Mouse (Mus musculus): Measurements from ENCODE around the gene Rpusd3. TPM values are rescaled to one million over a fixed set of nuclear protein-coding genes. Genes with fewer than 3 reads are reported as not detected.
A peak's percentile ranks its signal among the peaks of the same experiment; 100 is the strongest.

Gene Rpusd3
- 20.7 and 24.6 TPM in 2 replicates for polyA plus RNA-seq (2014; fragmentation: Nextera tagmentation; extraction: Ambion mirVana)

DNA sequence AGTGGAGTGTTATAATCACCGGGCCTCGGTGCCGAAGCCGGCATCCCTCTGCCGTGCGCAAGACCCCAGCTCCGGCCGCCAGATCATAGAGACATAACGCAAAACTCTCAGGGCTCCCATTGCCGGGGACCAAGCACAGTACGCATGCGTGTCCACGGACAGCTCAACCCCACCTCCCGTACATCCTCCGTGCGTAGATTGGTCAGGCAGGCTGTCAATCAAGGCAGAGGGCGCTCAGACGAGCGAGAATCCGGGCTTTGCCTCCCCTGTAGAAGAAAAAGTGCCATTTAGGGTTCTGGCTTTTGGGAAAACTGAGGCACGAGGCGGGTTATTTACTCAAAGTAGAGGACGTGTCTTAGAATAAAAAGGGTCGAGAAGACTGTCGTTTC, at the start of gene Rpusd3:
Gene Rpusd3, minus strand, starts transcription at position 142 of the 389 bp plus-strand sequence.
- 0 out of 2 replicates have a peak within 1 kb of the TSS, but pooled peaks have one; percentile 45 for H3K27ac ChIP-seq (replicated peaks; ENCODE audit: low read depth, low read length)
- WGBS = under 1% methylated on average over 25 of the region's 25 CpGs
- H3K9me3 ChIP-seq (ENCODE audit: control insufficient read depth, low read length) = no peaks in the 10 kb centered on the region
- H3K36me3 ChIP-seq (ENCODE audit: control insufficient read depth, insufficient read depth, low read length) = peaks cover 22% of the 10 kb centered on the region
- ATAC-seq (ENCODE audit: low FRiP score, low TSS enrichment) (peak; percentile 98), DNase-seq (peak; percentile 99)
- peak within 1 kb of the TSS; percentile 77 for H3K9ac ChIP-seq (replicated peaks; ENCODE audit: low read length)
- peaks cover 14% of the 10 kb centered on the region; the same call in 1 of the 2 replicates for H3K4me1 ChIP-seq (ENCODE audit: control insufficient read depth, insufficient read depth, low read length)
- H3K4me2 ChIP-seq (ENCODE audit: low read length) = peak within 1 kb of the TSS; percentile 67
- no peaks in the 10 kb centered on the region for H3K27me3 ChIP-seq (ENCODE audit: control insufficient read depth, insufficient read depth, low read length)
- H3K4me3 ChIP-seq (replicated peaks; ENCODE audit: low read depth, low read length) = peak within 1 kb of the TSS; percentile 62

DNA sequence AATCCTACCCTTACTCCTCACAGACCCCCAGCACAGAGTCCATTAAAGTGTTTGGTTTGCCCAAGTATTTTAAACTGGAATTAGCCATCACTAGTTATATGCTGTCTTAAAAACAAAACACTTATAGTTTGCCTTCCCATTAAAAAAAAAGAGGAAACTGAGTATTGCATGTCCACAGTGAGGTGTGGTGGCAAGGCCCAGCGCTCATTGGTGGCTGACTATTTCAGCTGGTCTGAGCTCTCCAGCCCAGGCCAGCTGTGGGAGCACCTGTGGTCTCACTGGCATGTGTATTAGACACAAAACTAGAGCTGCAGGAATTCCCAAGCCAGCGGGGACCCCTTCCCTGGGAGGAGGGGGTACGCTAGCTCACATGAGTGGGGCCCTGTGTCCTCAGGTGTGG, 49.4 kb upstream of the Rpusd3 start:
- H3K36me3 ChIP-seq (ENCODE audit: control insufficient read depth, insufficient read depth, low read length) = no peaks in the 10 kb centered on the region
- no peak overlapping the region for H3K4me3 ChIP-seq (replicated peaks; ENCODE audit: low read depth, low read length)
- peaks cover 20% of the 10 kb centered on the region for H3K27me3 ChIP-seq (ENCODE audit: control insufficient read depth, insufficient read depth, low read length)
- H3K27ac ChIP-seq (replicated peaks; ENCODE audit: low read depth, low read length) = no peak overlapping the region
- DNase-seq = no peak
- H3K4me1 ChIP-seq (ENCODE audit: control insufficient read depth, insufficient read depth, low read length) = peaks cover 7% of the 10 kb centered on the region
- 76% methylated on average over 3 of the region's 3 CpGs for WGBS
- no peak overlapping the region for H3K4me2 ChIP-seq (ENCODE audit: low read length)
- no peak for ATAC-seq (ENCODE audit: low FRiP score, low TSS enrichment)
- no peak overlapping the region for H3K9ac ChIP-seq (replicated peaks; ENCODE audit: low read length)
- H3K9me3 ChIP-seq (ENCODE audit: control insufficient read depth, low read length) = no peaks in the 10 kb centered on the region

DNA sequence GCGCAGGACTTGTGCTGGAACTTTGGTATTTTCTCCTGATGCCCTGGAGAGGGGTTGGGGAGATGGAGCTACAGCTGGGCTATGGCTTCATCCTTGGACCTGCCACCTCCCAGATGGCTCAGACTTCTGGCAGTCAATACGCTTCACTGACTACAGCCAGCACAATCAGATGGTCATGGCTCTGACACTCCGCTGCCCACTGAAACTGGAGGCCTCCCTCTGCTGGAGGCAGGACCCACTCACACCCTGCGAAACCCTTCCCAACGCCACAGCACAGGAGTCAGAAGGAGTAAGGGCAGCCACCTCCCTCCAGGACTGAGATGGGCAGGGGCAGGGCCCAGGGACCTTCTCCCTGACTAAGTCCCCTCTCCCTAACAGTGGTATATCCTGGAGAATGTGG, 46.5 kb upstream of the Rpusd3 start:
- no peaks in the 10 kb centered on the region for H3K36me3 ChIP-seq (ENCODE audit: control insufficient read depth, insufficient read depth, low read length)
- no peak overlapping the region for H3K4me2 ChIP-seq (ENCODE audit: low read length)
- H3K9ac ChIP-seq (replicated peaks; ENCODE audit: low read length) = no peak overlapping the region
- H3K4me3 ChIP-seq (replicated peaks; ENCODE audit: low read depth, low read length) = no peak overlapping the region
- peaks cover 7% of the 10 kb centered on the region for H3K4me1 ChIP-seq (ENCODE audit: control insufficient read depth, insufficient read depth, low read length)
- H3K27me3 ChIP-seq (ENCODE audit: control insufficient read depth, insufficient read depth, low read length) = peaks cover 14% of the 10 kb centered on the region
- ATAC-seq (ENCODE audit: low FRiP score, low TSS enrichment) (no peak), DNase-seq (no peak)
- 55% methylated on average over 5 of the region's 5 CpGs for WGBS
- no peak overlapping the region for H3K27ac ChIP-seq (replicated peaks; ENCODE audit: low read depth, low read length)
- no peaks in the 10 kb centered on the region for H3K9me3 ChIP-seq (ENCODE audit: control insufficient read depth, low read length)

- Histone ChIP-seq H3K27me3 (ENCODE audit: control insufficient read depth, insufficient read depth, low read length) (no peaks in the 10 kb centered on the region), H3K4me3 (replicated peaks; ENCODE audit: low read depth, low read length) (no peak overlapping the region), H3K4me2 (ENCODE audit: low read length) (no peak overlapping the region), H3K4me1 (ENCODE audit: control insufficient read depth, insufficient read depth, low read length) (no peaks in the 10 kb centered on the region), H3K36me3 (ENCODE audit: control insufficient read depth, insufficient read depth, low read length) (no peaks in the 10 kb centered on the region), H3K27ac (replicated peaks; ENCODE audit: low read depth, low read length) (no peak overlapping the region), H3K9ac (replicated peaks; ENCODE audit: low read length) (no peak overlapping the region), H3K9me3 (ENCODE audit: control insufficient read depth, low read length) (no peaks in the 10 kb centered on the region)
- no peak for ATAC-seq (ENCODE audit: low FRiP score, low TSS enrichment)
- 71% methylated on average over 7 of the region's 7 CpGs for WGBS
- no peak for DNase-seq
These were observed 44.9 kb upstream of the Rpusd3 start for GRCm38 (mm10) chr6:113464040-113464439.

- DNase-seq = no peak
These were observed 39.5 kb upstream of the Rpusd3 start for GRCm38 (mm10) chr6:113458635-113459034.

DNA sequence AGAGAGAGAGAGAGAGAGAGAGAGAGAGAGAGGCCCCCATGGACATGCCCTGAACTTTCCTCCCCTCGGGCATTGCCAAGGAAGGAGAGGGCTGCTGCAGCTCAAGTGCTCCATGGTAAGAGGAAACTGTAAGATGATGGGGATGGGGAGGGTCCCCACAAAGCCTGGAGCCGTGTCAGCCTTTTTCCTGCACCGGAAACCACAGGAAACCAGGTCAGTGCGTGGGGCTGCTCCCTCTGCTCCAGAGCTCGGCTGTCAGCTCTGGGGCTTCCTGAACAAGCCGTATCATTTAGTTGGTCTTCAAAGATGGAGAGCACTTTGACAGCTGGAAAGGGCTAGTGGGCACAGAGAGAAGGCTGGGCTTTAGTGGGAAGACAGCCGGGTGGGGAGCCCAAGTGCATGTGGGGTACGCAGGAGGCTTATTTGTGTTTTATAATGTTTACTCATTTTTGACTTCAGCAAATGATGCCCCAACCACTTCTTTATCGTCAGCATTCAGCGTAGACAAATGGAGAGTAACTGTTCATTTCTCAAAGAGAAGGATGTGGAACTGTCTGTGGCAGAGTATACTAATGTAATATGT, 38.9 kb upstream of the Rpusd3 start, which contains the start of gene Il17re:
Gene Il17re, plus strand, starts transcription at position 533 of the 583 bp plus-strand sequence.
- H3K4me2 ChIP-seq (ENCODE audit: low read length) = no peak within 1 kb of the TSS
- H3K4me1 ChIP-seq (ENCODE audit: control insufficient read depth, insufficient read depth, low read length) = no peaks in the 10 kb centered on the region
- no peak within 1 kb of the TSS for H3K4me3 ChIP-seq (replicated peaks; ENCODE audit: low read depth, low read length)
- H3K36me3 ChIP-seq (ENCODE audit: control insufficient read depth, insufficient read depth, low read length) = no peaks in the 10 kb centered on the region
- no peaks in the 10 kb centered on the region for H3K9me3 ChIP-seq (ENCODE audit: control insufficient read depth, low read length)
- DNase-seq = no peak
- no peak within 1 kb of the TSS for H3K27ac ChIP-seq (replicated peaks; ENCODE audit: low read depth, low read length)
- 81% methylated on average over 10 of the region's 10 CpGs for WGBS
- ATAC-seq (ENCODE audit: low FRiP score, low TSS enrichment) = no peak
- H3K9ac ChIP-seq (replicated peaks; ENCODE audit: low read length) = no peak within 1 kb of the TSS
- H3K27me3 ChIP-seq (ENCODE audit: control insufficient read depth, insufficient read depth, low read length) = no peaks in the 10 kb centered on the region

More at GRCm38 (mm10) chr6:113458635-113459034, 39.5 kb upstream of the Rpusd3 start:
- Histone ChIP-seq H3K27ac (replicated peaks; ENCODE audit: low read depth, low read length) (no peak overlapping the region), H3K9me3 (ENCODE audit: control insufficient read depth, low read length) (no peaks in the 10 kb centered on the region), H3K9ac (replicated peaks; ENCODE audit: low read length) (no peak overlapping the region), H3K27me3 (ENCODE audit: control insufficient read depth, insufficient read depth, low read length) (no peaks in the 10 kb centered on the region), H3K36me3 (ENCODE audit: control insufficient read depth, insufficient read depth, low read length) (no peaks in the 10 kb centered on the region), H3K4me2 (ENCODE audit: low read length) (no peak overlapping the region), H3K4me3 (replicated peaks; ENCODE audit: low read depth, low read length) (no peak overlapping the region), H3K4me1 (ENCODE audit: control insufficient read depth, insufficient read depth, low read length) (no peaks in the 10 kb centered on the region)
- 69% methylated on average over 10 of the region's 10 CpGs for WGBS
- ATAC-seq (ENCODE audit: low FRiP score, low TSS enrichment) = no peak

DNA sequence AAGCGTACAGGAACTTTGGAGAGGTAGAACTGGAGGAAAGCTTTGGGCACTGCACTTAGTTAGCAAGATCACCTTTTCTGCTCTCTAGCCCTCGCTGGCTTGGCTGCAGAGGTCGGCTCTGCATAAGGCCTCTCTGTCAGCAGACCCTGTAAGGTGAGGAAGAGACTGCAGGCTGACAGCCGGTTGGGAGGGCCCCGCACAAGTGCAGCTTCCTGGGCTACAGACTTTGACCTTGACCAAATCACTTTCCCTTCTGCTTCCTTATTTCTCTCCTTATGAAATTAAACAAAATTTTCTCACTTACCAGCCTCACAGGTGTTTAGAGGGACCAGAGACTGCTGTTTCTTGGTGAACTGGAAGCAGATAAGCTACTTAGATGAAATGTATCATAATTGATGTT, 35.9 kb upstream of the Rpusd3 start:
- WGBS = 68% methylated on average over 5 of the region's 5 CpGs
- Histone ChIP-seq H3K27me3 (ENCODE audit: control insufficient read depth, insufficient read depth, low read length) (no peaks in the 10 kb centered on the region), H3K27ac (replicated peaks; ENCODE audit: low read depth, low read length) (no peak overlapping the region), H3K4me3 (replicated peaks; ENCODE audit: low read depth, low read length) (no peak overlapping the region), H3K36me3 (ENCODE audit: control insufficient read depth, insufficient read depth, low read length) (no peaks in the 10 kb centered on the region), H3K4me1 (ENCODE audit: control insufficient read depth, insufficient read depth, low read length) (no peaks in the 10 kb centered on the region), H3K9me3 (ENCODE audit: control insufficient read depth, low read length) (no peaks in the 10 kb centered on the region), H3K9ac (replicated peaks; ENCODE audit: low read length) (no peak overlapping the region), H3K4me2 (ENCODE audit: low read length) (no peak overlapping the region)
- ATAC-seq (ENCODE audit: low FRiP score, low TSS enrichment) (no peak), DNase-seq (no peak)

DNA sequence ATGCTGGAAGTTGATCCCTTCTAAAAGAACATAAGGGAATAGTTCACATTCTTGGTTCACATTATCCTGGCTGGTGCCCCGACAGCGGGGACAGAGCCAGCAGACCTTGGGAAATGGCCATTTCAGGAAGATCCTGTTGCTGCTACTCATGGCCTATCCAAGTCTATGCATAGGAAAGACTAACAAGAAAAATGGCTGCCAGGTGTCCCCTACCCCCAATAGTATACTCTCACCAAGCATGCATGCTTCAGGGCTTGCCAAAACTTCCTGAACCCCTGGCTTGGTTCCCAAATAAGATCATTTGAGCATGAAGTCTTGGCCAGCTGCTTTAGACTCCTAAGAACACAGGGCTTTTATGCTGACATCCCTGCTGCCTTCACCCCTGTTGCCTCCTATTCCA, 32.7 kb upstream of the Rpusd3 start:
- Histone ChIP-seq H3K4me2 (ENCODE audit: low read length) (no peak overlapping the region), H3K4me3 (replicated peaks; ENCODE audit: low read depth, low read length) (no peak overlapping the region), H3K27ac (replicated peaks; ENCODE audit: low read depth, low read length) (no peak overlapping the region), H3K9me3 (ENCODE audit: control insufficient read depth, low read length) (no peaks in the 10 kb centered on the region), H3K27me3 (ENCODE audit: control insufficient read depth, insufficient read depth, low read length) (no peaks in the 10 kb centered on the region), H3K36me3 (ENCODE audit: control insufficient read depth, insufficient read depth, low read length) (peaks cover 22% of the 10 kb centered on the region), H3K4me1 (ENCODE audit: control insufficient read depth, insufficient read depth, low read length) (no peaks in the 10 kb centered on the region), H3K9ac (replicated peaks; ENCODE audit: low read length) (no peak overlapping the region)
- no peak for ATAC-seq (ENCODE audit: low FRiP score, low TSS enrichment)
- DNase-seq = no peak
- WGBS = 87% methylated on average over 2 of the region's 2 CpGs

- WGBS = 99% methylated on average over 4 of the region's 4 CpGs
- Histone ChIP-seq H3K4me2 (ENCODE audit: low read length) (no peak overlapping the region), H3K9me3 (ENCODE audit: control insufficient read depth, low read length) (no peaks in the 10 kb centered on the region), H3K27ac (replicated peaks; ENCODE audit: low read depth, low read length) (no peak overlapping the region), H3K9ac (replicated peaks; ENCODE audit: low read length) (no peak overlapping the region), H3K4me1 (ENCODE audit: control insufficient read depth, insufficient read depth, low read length) (peaks cover 7% of the 10 kb centered on the region), H3K36me3 (ENCODE audit: control insufficient read depth, insufficient read depth, low read length) (peaks cover 28% of the 10 kb centered on the region), H3K27me3 (ENCODE audit: control insufficient read depth, insufficient read depth, low read length) (no peaks in the 10 kb centered on the region), H3K4me3 (replicated peaks; ENCODE audit: low read depth, low read length) (no peak overlapping the region)
- no peak for ATAC-seq (ENCODE audit: low FRiP score, low TSS enrichment)
- DNase-seq = no peak
These were observed 28.5 kb upstream of the Rpusd3 start for GRCm38 (mm10) chr6:113447639-113448038.
